Mouse (Mus musculus) liver, postnatal 0 days (tissue): Measurements from ENCODE around the gene Gm49405. TPM values are rescaled to one million over a fixed set of nuclear protein-coding genes. Genes with fewer than 3 reads are reported as not detected.

Experiments
- ATAC-seq: fragments of 200-750 bp; cut with Nextera tagmentation; 2 replicates; pipeline ENCODE4 v1.8.0; 2017; ENCODE audit warnings: mild to moderate bottlenecking, moderate library complexity
- DNase-seq: peaks from one replicate; pipeline ENCODE4 v3.0.0-alpha.2; 2016
- H3K27ac ChIP-seq: fragments of 300-500 bp; sonication (generic); 2 replicates; pipeline ENCODE4 v1.5.1; 2014; ENCODE audit warnings: antibody characterized with exemption, moderate library complexity, mild to moderate bottlenecking, low read depth
- H3K27me3 ChIP-seq: fragments of 300-500 bp; sonication (generic); 2 replicates; pipeline ENCODE4 v1.6.1; 2014; ENCODE audit warnings: low read length, control low read depth, mixed read lengths; ENCODE audit not compliant: insufficient read depth
- H3K36me3 ChIP-seq: fragments of 300-500 bp; sonication (generic); replicated peaks from 2 replicates; pipeline ENCODE4 v1.6.1; 2014; ENCODE audit warnings: mild to moderate bottlenecking, control low read depth, low read length, moderate library complexity, mixed read lengths; ENCODE audit not compliant: insufficient read depth
- H3K4me1 ChIP-seq: fragments of 300-500 bp; sonication (generic); 2 replicates; pipeline ENCODE4 v1.6.1; 2014; ENCODE audit warnings: antibody characterized with exemption, mild to moderate bottlenecking, control low read depth; ENCODE audit not compliant: insufficient read depth
- H3K4me2 ChIP-seq: fragments of 300-500 bp; sonication (generic); 2 replicates; pipeline ENCODE4 v1.6.1; 2014; ENCODE audit warnings: low read depth, mild to moderate bottlenecking, low read length, moderate library complexity, mixed read lengths
- H3K4me3 ChIP-seq: fragments of 300-500 bp; sonication (generic); 2 replicates; pipeline ENCODE4 v1.5.1; 2014; ENCODE audit warnings: low read depth, low read length
- H3K9ac ChIP-seq: fragments of 300-500 bp; sonication (generic); replicated peaks from 2 replicates; pipeline ENCODE4 v1.6.1; 2014; ENCODE audit warnings: mild to moderate bottlenecking, moderate library complexity
- H3K9me3 ChIP-seq: fragments of 300-500 bp; sonication (generic); 2 replicates; pipeline ENCODE4 v1.6.1; 2016; ENCODE audit warnings: mild to moderate bottlenecking, control low read depth, low read length, mixed read lengths
- CTCF ChIP-seq: sonication (generic); IDR thresholded peaks from 2 replicates; pipeline ENCODE4 v1.5.1; 2016; ENCODE audit warnings: antibody characterized with exemption, low read depth
- EP300 ChIP-seq: IDR thresholded peaks from 2 replicates; pipeline ENCODE4 v1.6.1; 2016; ENCODE audit warnings: antibody characterized with exemption, low read depth, mild to moderate bottlenecking
- WGBS: fragments of 180-500 bp; shearing (Covaris S2); extraction: QIAGEN DNeasy Blood & Tissue Kit; methylation state at CpG from one replicate; pipeline ENCODE4 v1.1.7; 2014; ENCODE audit not compliant: insufficient replicate concordance; 5-methylcytosine and 5-hydroxymethylcytosine counted together
- polyA plus RNA-seq: library from polyadenylated mRNA; unstranded; fragments of >200 nt; fragmentation: Nextera tagmentation; extraction: Ambion mirVana; gene quantifications from 2 replicates; pipeline ENCODE4 v1.2.1, GENCODE M21; 2015

The Gm49405 gene
- polyA plus RNA-seq, 1 experiment from 2014 or later, result 0.49 TPM

- WGBS, result 73% methylated on average over 6 of the region's 6 CpGs
- no peak overlapping the region for H3K9ac ChIP-seq
- no peak for ATAC-seq
- H3K27ac ChIP-seq, result no peak overlapping the region
- H3K36me3 ChIP-seq, result no peaks in the 10 kb centered on the region
- no peak overlapping the region for H3K4me3 ChIP-seq
- no peak for DNase-seq
- no peak overlapping the region for H3K4me2 ChIP-seq
- no peaks in the 10 kb centered on the region for H3K27me3 ChIP-seq
- H3K4me1 ChIP-seq, result peaks cover 14% of the 10 kb centered on the region
- TF ChIP-seq CTCF, result no peak
- no peak for TF ChIP-seq EP300
- no peaks in the 10 kb centered on the region for H3K9me3 ChIP-seq
These were observed 9.6 kb upstream of the Gm49405 start for GRCm38 (mm10) chr19:3990804-3991203.

- Histone ChIP-seq H3K9ac (no peak overlapping the region), H3K27ac (no peak overlapping the region), H3K36me3 (no peaks in the 10 kb centered on the region), H3K4me2 (no peak overlapping the region), H3K4me1 (peaks cover 6% of the 10 kb centered on the region), H3K9me3 (no peaks in the 10 kb centered on the region), H3K4me3 (no peak overlapping the region), H3K27me3 (no peaks in the 10 kb centered on the region)
- ATAC-seq (no peak), DNase-seq (no peak)
- TF ChIP-seq EP300 (no peak), CTCF (no peak)
- 94% methylated on average over 3 of the region's 3 CpGs for WGBS
These were observed 8.9 kb upstream of the Gm49405 start for GRCm38 (mm10) chr19:3991562-3991961.

GRCm38 (mm10) chr19:3991966-3992365, 8.5 kb upstream of the Gm49405 start:
- DNase-seq, result no peak
- H3K27me3 ChIP-seq, result no peaks in the 10 kb centered on the region
- no peak overlapping the region for H3K27ac ChIP-seq
- no peaks in the 10 kb centered on the region for H3K36me3 ChIP-seq
- no peak overlapping the region for H3K4me2 ChIP-seq
- peaks cover 2% of the 10 kb centered on the region for H3K4me1 ChIP-seq
- 84% methylated on average over 3 of the region's 3 CpGs for WGBS
- no peak overlapping the region for H3K9ac ChIP-seq
- H3K4me3 ChIP-seq, result no peak overlapping the region
- no peak for ATAC-seq
- TF ChIP-seq CTCF (no peak), EP300 (no peak)
- H3K9me3 ChIP-seq, result no peaks in the 10 kb centered on the region

DNA sequence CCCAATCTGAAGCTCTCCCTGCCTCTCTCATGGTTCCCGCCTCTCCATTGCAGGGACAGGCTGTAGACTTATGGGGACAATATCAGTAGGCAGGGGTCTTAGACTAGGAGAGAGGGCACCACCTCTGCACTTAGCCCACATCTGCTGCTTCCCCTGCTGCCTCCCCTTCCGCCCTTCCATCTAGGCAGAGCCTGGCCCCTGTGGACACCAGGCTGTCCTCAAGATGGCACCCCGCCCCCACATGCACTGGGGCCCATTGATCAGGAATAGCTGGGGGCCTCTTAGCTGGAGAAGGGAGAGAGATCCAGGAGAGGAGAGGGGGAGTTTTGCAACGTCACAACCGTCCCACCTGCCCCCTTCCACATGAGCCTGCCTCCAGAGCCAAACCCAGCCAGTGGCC, 8.0 kb upstream of the Gm49405 start, which contains the start of gene Tbx10:
Gene Tbx10 (plus strand): TSS at position 337 of the 400 bp plus-strand sequence.
- no peaks in the 10 kb centered on the region for H3K36me3 ChIP-seq
- DNase-seq (no peak), ATAC-seq (no peak)
- no peak within 1 kb of the TSS for H3K9ac ChIP-seq
- no peak within 1 kb of the TSS for H3K4me3 ChIP-seq
- WGBS, result 60% methylated on average over 5 of the region's 5 CpGs
- no peaks in the 10 kb centered on the region for H3K9me3 ChIP-seq
- H3K4me1 ChIP-seq, result no peaks in the 10 kb centered on the region
- H3K27ac ChIP-seq, result no peak within 1 kb of the TSS
- no peak within 1 kb of the TSS for H3K4me2 ChIP-seq
- no peak for TF ChIP-seq EP300
- no peak for TF ChIP-seq CTCF
- H3K27me3 ChIP-seq, result no peaks in the 10 kb centered on the region

DNA sequence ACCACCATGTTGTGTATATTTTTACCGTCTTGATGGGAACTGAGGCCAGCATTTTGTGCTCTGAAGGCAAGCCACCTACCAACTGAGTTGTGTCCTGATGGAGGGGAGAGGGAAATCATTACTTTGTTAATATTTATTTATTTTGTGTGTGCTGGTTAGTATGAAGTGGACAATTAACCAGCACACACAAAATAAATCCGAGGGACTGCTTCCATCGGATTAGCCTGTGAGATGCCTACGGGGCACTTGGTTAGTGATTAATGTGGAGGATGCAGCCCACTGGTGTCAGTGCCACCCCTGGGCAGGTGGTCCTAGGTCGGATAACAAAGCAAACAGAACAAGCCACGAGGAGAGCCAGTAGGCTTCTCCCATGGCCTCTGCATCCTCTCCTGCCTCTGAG, 5.5 kb upstream of the Gm49405 start:
- TF ChIP-seq CTCF (no peak), EP300 (no peak)
- no peak overlapping the region for H3K9ac ChIP-seq
- DNase-seq (no peak), ATAC-seq (no peak)
- no peaks in the 10 kb centered on the region for H3K27me3 ChIP-seq
- H3K36me3 ChIP-seq, result no peaks in the 10 kb centered on the region
- 0 out of 2 replicates have a peak, but pooled peaks cover 3% of the 10 kb centered on the region for H3K4me1 ChIP-seq
- no peak overlapping the region for H3K4me2 ChIP-seq
- H3K9me3 ChIP-seq, result no peaks in the 10 kb centered on the region
- H3K27ac ChIP-seq, result no peak overlapping the region
- 67% methylated on average over 6 of the region's 6 CpGs for WGBS
- no peak overlapping the region for H3K4me3 ChIP-seq

GRCm38 (mm10) chr19:3995505-3995904, 4.9 kb upstream of the Gm49405 start:
- TF ChIP-seq CTCF (no peak), EP300 (no peak)
- no peaks in the 10 kb centered on the region for H3K27me3 ChIP-seq
- H3K4me1 ChIP-seq, result peaks cover 3% of the 10 kb centered on the region; the same call in 1 of the 2 replicates
- H3K4me3 ChIP-seq, result no peak overlapping the region
- ATAC-seq (no peak), DNase-seq (no peak)
- H3K9ac ChIP-seq, result no peak overlapping the region
- H3K36me3 ChIP-seq, result no peaks in the 10 kb centered on the region
- no peaks in the 10 kb centered on the region for H3K9me3 ChIP-seq
- 81% methylated on average over 3 of the region's 3 CpGs for WGBS
- H3K27ac ChIP-seq, result no peak overlapping the region
- no peak overlapping the region for H3K4me2 ChIP-seq

DNA sequence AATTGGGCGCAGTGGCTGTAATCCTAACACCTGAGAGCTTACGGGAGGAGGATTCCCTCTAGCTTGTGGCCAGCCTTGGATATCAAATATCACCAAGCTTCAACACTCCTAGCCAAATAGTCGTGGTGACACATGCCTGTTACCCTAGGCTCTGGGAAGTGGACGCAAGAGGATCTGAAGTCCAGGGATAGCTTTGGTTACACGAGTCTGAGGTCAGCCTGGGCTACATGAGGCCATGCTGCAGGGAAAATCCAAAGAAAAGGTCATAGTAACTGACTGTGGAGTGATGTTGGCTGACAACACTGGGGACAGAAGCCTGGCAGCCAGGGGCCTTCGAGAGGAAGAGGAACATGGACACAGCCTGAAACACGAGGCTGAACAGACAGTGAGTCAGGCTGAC, 4.3 kb upstream of the Gm49405 start:
- H3K4me2 ChIP-seq, result no peak overlapping the region
- TF ChIP-seq EP300, result no peak
- TF ChIP-seq CTCF, result no peak
- peaks cover 9% of the 10 kb centered on the region for H3K4me1 ChIP-seq
- ATAC-seq, result no peak
- no peaks in the 10 kb centered on the region for H3K36me3 ChIP-seq
- 56% methylated on average over 7 of the region's 7 CpGs for whole genome bisulfite sequencing
- no peak for DNase-seq
- no peaks in the 10 kb centered on the region for H3K27me3 ChIP-seq
- H3K9me3 ChIP-seq, result no peaks in the 10 kb centered on the region
- H3K27ac ChIP-seq, result no peak overlapping the region
- no peak overlapping the region for H3K9ac ChIP-seq
- H3K4me3 ChIP-seq, result no peak overlapping the region
